Mouse (Mus musculus) forebrain, embryonic 10.5 days (tissue): ENCODE measurements around the gene Oit3. TPM values are rescaled to one million over a fixed set of nuclear protein-coding genes. Genes with fewer than 3 reads are reported as not detected.
A peak's percentile ranks its signal among the peaks of the same experiment; 100 is the strongest.

ENCODE experiments used
- DNase-seq: peaks from one replicate; pipeline ENCODE4 v3.0.0-alpha.2; 2017; ENCODE audit warnings: low spot score; ENCODE audit errors: extremely low spot score
- H3K27ac ChIP-seq: fragments of 300-500 bp; sonication (generic); 2 replicates; pipeline ENCODE4 v1.5.1; 2016; ENCODE audit warnings: mild to moderate bottlenecking
- H3K27me3 ChIP-seq: fragments of 300-500 bp; sonication (generic); 2 replicates; pipeline ENCODE4 v1.6.1; 2016; ENCODE audit warnings: mild to moderate bottlenecking; ENCODE audit not compliant: poor library complexity, severe bottlenecking
- H3K36me3 ChIP-seq: fragments of 300-500 bp; sonication (generic); replicated peaks from 2 replicates; pipeline ENCODE4 v1.6.1; 2016; ENCODE audit warnings: mild to moderate bottlenecking, moderate library complexity
- H3K4me1 ChIP-seq: fragments of 300-500 bp; sonication (generic); 2 replicates; pipeline ENCODE4 v1.6.1; 2016
- H3K4me3 ChIP-seq: fragments of 300-500 bp; sonication (generic); 2 replicates; pipeline ENCODE4 v1.5.1; 2016; ENCODE audit warnings: mild to moderate bottlenecking, moderate library complexity
- H3K9me3 ChIP-seq: fragments of 300-500 bp; sonication (generic); 2 replicates; pipeline ENCODE4 v1.6.1; 2016; ENCODE audit warnings: mild to moderate bottlenecking, moderate library complexity
- WGBS: fragments of 180-500 bp; shearing (Covaris S2); methylation state at CpG from one replicate; pipeline ENCODE4 v1.1.7; 2016; 5-methylcytosine and 5-hydroxymethylcytosine counted together
- polyA plus RNA-seq: library from polyadenylated mRNA; unstranded; fragments of >200 nt; fragmentation: Nextera tagmentation; extraction: Ambion mirVana; gene quantifications from 2 replicates; pipeline ENCODE4 v1.2.1, GENCODE M21; 2016

Oit3 gene
- polyA plus RNA-seq, result 0.83 and 1.6 TPM in 2 replicates

DNA sequence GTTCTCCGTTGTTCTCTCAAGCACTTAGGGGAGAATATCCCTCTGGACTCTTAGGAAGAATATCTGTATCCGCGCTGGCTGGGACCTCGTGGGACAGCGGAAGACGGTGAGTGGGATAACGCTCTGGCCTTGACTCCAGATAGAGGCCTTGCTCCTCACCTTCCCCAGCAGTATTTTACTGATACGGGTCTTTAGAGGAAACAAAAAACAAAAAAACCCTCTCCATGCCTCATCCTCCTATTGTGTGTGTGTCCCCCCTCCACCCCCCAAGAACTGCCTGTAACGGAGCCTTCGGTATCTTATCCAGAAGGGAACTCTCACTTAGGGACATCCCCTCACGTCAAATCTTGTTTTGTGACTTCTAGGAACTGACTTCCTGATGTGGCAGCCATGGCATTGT lies at the start of gene Oit3:
TSS of gene Oit3 (minus strand) at position 44 of the 400 bp plus-strand sequence.
- Histone ChIP-seq H3K27me3 (no peaks in the 10 kb centered on the region), H3K4me3 (no peak within 1 kb of the TSS), H3K9me3 (no peaks in the 10 kb centered on the region), H3K36me3 (no peaks in the 10 kb centered on the region), H3K27ac (no peak within 1 kb of the TSS), H3K4me1 (peaks cover 15% of the 10 kb centered on the region)
- 92% methylated on average over 11 of the region's 11 CpGs for WGBS
- no peak for DNase-seq

- DNase-seq, result no peak
- H3K9me3 ChIP-seq, result peaks cover 10% of the 10 kb centered on the region
- H3K4me3 ChIP-seq, result no peak overlapping the region
- no peaks in the 10 kb centered on the region for H3K4me1 ChIP-seq
- no peaks in the 10 kb centered on the region for H3K27me3 ChIP-seq
- H3K36me3 ChIP-seq, result peaks cover 7% of the 10 kb centered on the region; the same call in 1 of the 2 replicates
- H3K27ac ChIP-seq, result no peak overlapping the region
- WGBS, result 90% methylated on average over 8 of the region's 8 CpGs
Measured at GRCm38 (mm10) chr10:59490920-59491319, 49.3 kb upstream of the Oit3 start.

GRCm38 (mm10) chr10:59489411-59489810 lies 47.8 kb upstream of the Oit3 start:
- Histone ChIP-seq H3K27me3 (no peaks in the 10 kb centered on the region), H3K27ac (no peak overlapping the region), H3K9me3 (peaks cover 10% of the 10 kb centered on the region), H3K4me1 (no peaks in the 10 kb centered on the region), H3K36me3 (peaks cover 7% of the 10 kb centered on the region; the same call in 1 of the 2 replicates), H3K4me3 (no peak overlapping the region)
- WGBS, result 96% methylated on average over 1 of the region's 1 CpGs
- no peak for DNase-seq

DNA sequence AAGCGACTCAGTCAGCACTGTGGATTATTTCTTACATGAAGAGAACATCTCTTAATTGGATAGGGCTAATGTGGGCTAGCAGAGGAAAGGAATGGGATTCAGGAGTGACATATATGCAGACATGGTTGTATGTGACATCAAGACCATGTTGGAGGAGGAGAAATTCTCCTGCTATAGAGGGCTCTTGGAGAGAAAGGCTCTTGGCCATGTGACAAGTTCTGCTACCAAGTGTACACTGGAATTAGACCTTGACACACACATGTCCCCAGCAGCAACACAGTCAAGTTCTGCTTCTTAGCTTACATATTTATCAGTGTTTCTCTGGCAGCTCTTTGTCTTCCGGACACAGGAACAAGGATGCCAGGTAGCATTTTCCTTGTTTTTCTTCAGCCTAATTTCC lies 45.8 kb upstream of the Oit3 start:
- Histone ChIP-seq H3K36me3 (peaks cover 7% of the 10 kb centered on the region; the same call in 1 of the 2 replicates), H3K27ac (no peak overlapping the region), H3K9me3 (peaks cover 10% of the 10 kb centered on the region), H3K4me3 (no peak overlapping the region), H3K4me1 (no peaks in the 10 kb centered on the region), H3K27me3 (no peaks in the 10 kb centered on the region)
- 90% methylated on average over 2 of the region's 2 CpGs for WGBS
- DNase-seq, result no peak

DNA sequence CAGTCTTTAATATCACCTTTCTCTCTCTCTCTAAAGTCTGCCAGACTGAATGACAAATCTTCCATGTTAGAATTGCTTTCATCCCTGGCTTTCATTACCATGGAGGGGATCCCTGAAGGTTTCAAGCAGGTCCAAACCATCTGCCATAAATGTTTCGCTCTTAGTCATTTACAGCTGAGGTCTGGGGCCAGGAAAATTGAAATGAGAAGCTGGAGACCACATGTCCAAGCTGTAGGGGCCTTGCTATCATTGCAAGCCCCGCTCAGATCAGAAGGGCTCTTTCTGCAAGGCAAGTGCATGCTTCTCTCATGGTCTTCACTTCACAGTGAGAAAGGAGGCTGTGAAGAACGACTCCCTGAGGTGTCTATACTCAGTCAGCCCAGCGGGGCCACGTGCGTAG lies 42.7 kb upstream of the Oit3 start:
- H3K9me3 ChIP-seq, result no peaks in the 10 kb centered on the region; the same call in 1 of the 2 replicates
- WGBS, result 92% methylated on average over 6 of the region's 6 CpGs
- H3K4me1 ChIP-seq, result no peaks in the 10 kb centered on the region
- no peaks in the 10 kb centered on the region for H3K27me3 ChIP-seq
- no peak for DNase-seq
- H3K36me3 ChIP-seq, result peaks cover 3% of the 10 kb centered on the region; the same call in 1 of the 2 replicates
- H3K27ac ChIP-seq, result no peak overlapping the region
- H3K4me3 ChIP-seq, result no peak overlapping the region

DNA sequence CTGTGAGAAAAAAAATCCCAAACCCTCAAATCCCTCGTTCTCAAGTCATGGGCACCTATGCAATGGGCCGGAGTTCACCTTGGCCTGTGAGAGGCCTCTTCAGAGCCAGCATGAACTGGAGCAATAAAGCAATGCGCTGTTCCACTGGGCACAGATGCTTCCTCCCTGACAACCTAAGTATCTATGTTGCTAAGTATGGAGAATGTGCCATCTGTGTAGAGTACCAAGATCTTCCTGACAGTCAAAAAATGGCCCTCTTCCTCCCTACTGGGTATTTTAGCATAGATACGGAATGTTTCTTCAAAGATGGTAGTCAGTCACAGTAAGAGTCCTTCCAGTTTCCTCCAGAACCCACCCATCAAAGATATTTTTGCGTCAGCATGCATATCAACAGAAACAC lies 39.8 kb upstream of the Oit3 start:
- H3K36me3 ChIP-seq, result no peaks in the 10 kb centered on the region
- peaks cover 10% of the 10 kb centered on the region for H3K9me3 ChIP-seq
- no peak for DNase-seq
- WGBS, result 94% methylated on average over 5 of the region's 5 CpGs
- H3K27me3 ChIP-seq, result no peaks in the 10 kb centered on the region
- H3K4me3 ChIP-seq, result no peak overlapping the region
- H3K27ac ChIP-seq, result no peak overlapping the region
- no peaks in the 10 kb centered on the region for H3K4me1 ChIP-seq

GRCm38 (mm10) chr10:59470451-59470850 lies 28.9 kb upstream of the Oit3 start:
- DNase-seq, result no peak
- no peaks in the 10 kb centered on the region for H3K27me3 ChIP-seq
- no peak overlapping the region for H3K27ac ChIP-seq
- H3K4me1 ChIP-seq, result peaks cover 24% of the 10 kb centered on the region
- no peak overlapping the region for H3K4me3 ChIP-seq
- H3K36me3 ChIP-seq, result no peaks in the 10 kb centered on the region
- WGBS, result 84% methylated on average over 5 of the region's 5 CpGs
- no peaks in the 10 kb centered on the region for H3K9me3 ChIP-seq

DNA sequence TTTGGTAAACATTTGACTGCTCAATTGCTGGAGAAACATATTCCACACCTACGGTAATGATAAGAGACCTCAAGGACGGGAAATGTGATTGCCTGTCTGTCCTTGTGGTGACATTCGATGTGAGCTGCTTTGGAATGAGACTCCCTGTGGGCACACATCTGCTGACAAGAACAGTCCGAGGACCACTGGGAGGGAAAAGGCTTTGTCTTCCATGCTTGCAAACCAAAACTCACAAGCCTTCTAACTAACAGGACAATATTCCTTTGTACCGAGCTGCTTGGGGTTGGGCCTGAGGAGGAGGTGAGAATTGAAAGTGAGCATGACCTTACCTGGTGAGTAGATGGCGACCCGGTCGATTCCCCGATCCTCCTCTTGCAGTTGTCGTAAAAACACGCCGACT lies 25.7 kb upstream of the Oit3 start:
- Histone ChIP-seq H3K4me1 (peaks cover 25% of the 10 kb centered on the region), H3K27ac (no peak overlapping the region), H3K4me3 (no peak overlapping the region), H3K36me3 (no peaks in the 10 kb centered on the region), H3K27me3 (no peaks in the 10 kb centered on the region), H3K9me3 (no peaks in the 10 kb centered on the region)
- DNase-seq, result no peak
- WGBS, result 90% methylated on average over 12 of the region's 12 CpGs

DNA sequence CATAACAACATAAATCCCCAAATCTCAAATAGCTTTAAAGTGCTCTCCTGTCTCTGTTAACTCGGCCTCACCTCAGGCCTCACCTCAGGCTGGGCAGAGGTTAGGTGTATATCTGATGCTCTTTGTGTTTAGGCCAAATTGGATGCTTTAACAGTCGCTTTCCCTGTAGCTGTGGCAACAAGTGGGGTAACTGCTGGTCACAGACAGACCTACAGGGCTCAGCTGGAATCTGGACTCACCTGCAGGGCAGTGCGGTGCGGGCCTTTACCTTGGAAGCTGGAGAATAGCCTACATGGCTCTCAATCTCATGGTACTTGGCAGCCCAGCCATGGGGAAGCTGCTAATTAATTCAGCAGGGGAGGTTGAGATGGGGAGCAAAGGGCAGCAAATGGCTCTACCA lies 25.0 kb upstream of the Oit3 start:
- no peaks in the 10 kb centered on the region for H3K36me3 ChIP-seq
- H3K4me1 ChIP-seq, result peaks cover 25% of the 10 kb centered on the region
- H3K9me3 ChIP-seq, result no peaks in the 10 kb centered on the region
- no peaks in the 10 kb centered on the region for H3K27me3 ChIP-seq
- 85% methylated on average over 4 of the region's 4 CpGs for WGBS
- no peak overlapping the region for H3K27ac ChIP-seq
- no peak overlapping the region for H3K4me3 ChIP-seq
- DNase-seq, result no peak

DNA sequence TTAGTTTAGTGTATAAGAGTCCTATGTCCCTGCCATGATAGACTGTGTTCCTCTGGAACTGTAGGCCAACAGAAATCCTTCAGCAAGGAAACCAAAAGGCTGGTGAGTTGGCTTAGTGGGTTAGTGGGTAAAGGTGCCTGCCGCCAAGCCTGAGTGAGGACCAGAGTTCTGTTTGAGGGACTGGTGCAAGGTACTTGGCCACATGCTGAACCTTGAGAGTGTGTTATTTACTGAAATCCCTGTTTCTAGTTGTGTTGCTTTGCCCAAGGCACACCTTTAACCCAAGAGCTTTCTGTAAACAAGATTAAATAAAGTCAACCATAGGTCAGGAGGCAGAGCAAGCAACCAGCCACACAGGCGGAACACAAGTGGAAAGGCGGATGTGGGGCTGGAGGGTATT lies 24.0 kb upstream of the Oit3 start:
- peaks cover 25% of the 10 kb centered on the region for H3K4me1 ChIP-seq
- no peak for DNase-seq
- no peaks in the 10 kb centered on the region for H3K9me3 ChIP-seq
- no peak overlapping the region for H3K4me3 ChIP-seq
- H3K27me3 ChIP-seq, result no peaks in the 10 kb centered on the region
- 76% methylated on average over 3 of the region's 3 CpGs for WGBS
- H3K27ac ChIP-seq, result no peak overlapping the region
- H3K36me3 ChIP-seq, result no peaks in the 10 kb centered on the region

DNA sequence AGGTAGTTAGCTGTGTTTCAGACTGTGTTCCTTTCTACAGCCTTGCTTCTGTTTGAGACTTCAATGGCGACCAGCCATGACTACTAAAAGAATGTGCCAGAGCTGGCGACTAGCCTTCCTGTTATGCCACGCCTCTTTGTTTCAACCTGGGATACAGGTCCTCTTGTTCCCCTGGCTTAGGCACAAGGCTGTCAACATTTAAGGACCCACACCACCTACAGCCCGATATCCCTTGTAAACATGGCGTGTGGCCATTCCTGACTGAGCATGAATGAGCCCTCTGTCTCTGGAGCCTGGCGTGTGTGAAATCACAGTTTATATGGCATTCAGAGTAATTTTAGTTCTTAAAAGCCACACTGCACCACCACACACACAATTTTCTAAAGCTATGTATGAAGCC lies 20.7 kb upstream of the Oit3 start:
- 86% methylated on average over 6 of the region's 6 CpGs for WGBS
- Histone ChIP-seq H3K4me1 (peaks cover 16% of the 10 kb centered on the region), H3K27ac (no peak overlapping the region), H3K4me3 (no peak overlapping the region), H3K27me3 (no peaks in the 10 kb centered on the region), H3K9me3 (no peaks in the 10 kb centered on the region), H3K36me3 (no peaks in the 10 kb centered on the region; the same call in 1 of the 2 replicates)
- no peak for DNase-seq

DNA sequence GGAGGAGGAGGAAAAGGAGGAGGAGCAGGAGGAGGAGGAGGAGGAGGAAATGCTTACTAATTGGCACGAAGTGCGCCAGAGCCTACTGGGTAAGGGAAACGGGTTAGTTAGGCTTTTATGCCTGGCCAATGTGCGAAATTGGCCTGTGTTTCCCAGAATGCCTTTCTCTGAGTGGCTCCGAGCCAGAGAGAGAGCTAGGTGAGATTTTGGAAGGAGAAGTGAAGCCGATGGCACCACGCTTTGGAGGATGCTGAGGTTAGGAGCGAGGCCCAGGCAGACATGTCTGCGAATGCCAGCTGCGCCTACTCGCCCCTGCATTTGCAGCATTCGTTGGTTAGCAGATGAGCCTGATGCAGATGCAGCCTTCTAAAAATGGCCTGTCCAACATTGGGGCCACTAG lies 18.2 kb upstream of the Oit3 start:
- 94% methylated on average over 12 of the region's 12 CpGs for WGBS
- no peak for DNase-seq

GRCm38 (mm10) chr10:59454631-59455030 lies 13.1 kb upstream of the Oit3 start:
- 95% methylated on average over 15 of the region's 15 CpGs for WGBS
- peaks cover 10% of the 10 kb centered on the region for H3K4me1 ChIP-seq
- no peak for DNase-seq

More for the DNA sequence above, 18.2 kb upstream of the Oit3 start:
- no peaks in the 10 kb centered on the region; the same call in 1 of the 2 replicates for H3K36me3 ChIP-seq
- H3K4me3 ChIP-seq, result no peak overlapping the region
- no peaks in the 10 kb centered on the region for H3K4me1 ChIP-seq
- H3K9me3 ChIP-seq, result no peaks in the 10 kb centered on the region
- no peak overlapping the region for H3K27ac ChIP-seq
- H3K27me3 ChIP-seq, result no peaks in the 10 kb centered on the region

DNA sequence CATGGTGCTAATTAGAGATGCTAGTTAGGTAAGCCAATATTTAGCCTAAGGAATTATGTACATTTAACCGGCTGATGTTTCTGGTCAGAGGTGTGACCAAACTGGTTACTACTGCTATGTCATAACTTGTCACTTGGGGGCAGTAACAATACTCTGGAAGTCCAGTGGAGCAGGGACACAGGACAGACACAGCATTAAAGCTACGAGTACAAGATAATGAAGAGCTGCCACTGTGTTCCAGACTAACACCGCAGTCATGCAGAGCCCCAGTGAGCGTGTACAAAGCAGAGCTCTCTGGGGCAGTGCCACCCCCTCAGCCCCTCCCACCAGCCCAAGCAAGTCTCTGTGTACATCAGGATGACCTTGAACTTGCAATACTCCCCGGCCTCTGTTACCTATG lies 10.3 kb upstream of the Oit3 start:
- no peaks in the 10 kb centered on the region for H3K9me3 ChIP-seq
- no peaks in the 10 kb centered on the region for H3K27me3 ChIP-seq
- 0 out of 2 replicates have a peak overlapping the region, but pooled peaks have one; percentile 62 for H3K27ac ChIP-seq
- no peak for DNase-seq
- WGBS, result 66% methylated on average over 5 of the region's 5 CpGs
- H3K4me3 ChIP-seq, result no peak overlapping the region
- peaks cover 10% of the 10 kb centered on the region for H3K4me1 ChIP-seq
- no peaks in the 10 kb centered on the region for H3K36me3 ChIP-seq

More at GRCm38 (mm10) chr10:59454631-59455030, 13.1 kb upstream of the Oit3 start:
- H3K27ac ChIP-seq, result no peak overlapping the region
- H3K4me3 ChIP-seq, result no peak overlapping the region
- no peaks in the 10 kb centered on the region; the same call in 1 of the 2 replicates for H3K36me3 ChIP-seq
- H3K27me3 ChIP-seq, result no peaks in the 10 kb centered on the region
- no peaks in the 10 kb centered on the region for H3K9me3 ChIP-seq
